Mouse (Mus musculus) liver, embryonic 15.5 days (tissue): ENCODE results near the gene 2010111I01Rik. TPM values are rescaled to one million over a fixed set of nuclear protein-coding genes. Genes with fewer than 3 reads are reported as not detected.
"Not testable (repeated sequence)": the region's sequence is repeated elsewhere in the genome, so short reads cannot be mapped to it uniquely, and the experiment has no call there.

Experiments used
- ATAC-seq: fragments of 200-750 bp; cut with Nextera tagmentation; 2 replicates; pipeline ENCODE4 v1.8.0; 2017; ENCODE audit warnings: moderate number of reproducible peaks, mild to moderate bottlenecking, moderate library complexity; ENCODE audit not compliant: insufficient read depth
- H3K27ac ChIP-seq: fragments of 300-500 bp; sonication (generic); replicated peaks from 2 replicates; pipeline ENCODE4 v1.5.1; 2015; ENCODE audit warnings: mild to moderate bottlenecking, inconsistent platforms
- H3K27me3 ChIP-seq: fragments of 300-500 bp; sonication (generic); 2 replicates; pipeline ENCODE4 v1.6.1; 2015; ENCODE audit warnings: mild to moderate bottlenecking, inconsistent platforms
- H3K36me3 ChIP-seq: fragments of 300-500 bp; sonication (generic); replicated peaks from 2 replicates; pipeline ENCODE4 v1.6.1; 2015; ENCODE audit warnings: moderate library complexity, mild to moderate bottlenecking, inconsistent platforms
- H3K4me1 ChIP-seq: fragments of 300-500 bp; sonication (generic); replicated peaks from 2 replicates; pipeline ENCODE4 v1.6.1; 2015; ENCODE audit warnings: inconsistent platforms
- H3K4me2 ChIP-seq: fragments of 300-500 bp; sonication (generic); 2 replicates; pipeline ENCODE4 v1.6.1; 2015; ENCODE audit warnings: moderate library complexity, mild to moderate bottlenecking, inconsistent platforms
- H3K4me3 ChIP-seq: fragments of 300-500 bp; sonication (generic); replicated peaks from 2 replicates; pipeline ENCODE4 v1.5.1; 2015; ENCODE audit warnings: mild to moderate bottlenecking, inconsistent platforms
- H3K9ac ChIP-seq: fragments of 300-500 bp; sonication (generic); 2 replicates; pipeline ENCODE4 v1.6.1; 2015; ENCODE audit warnings: moderate library complexity, mild to moderate bottlenecking, inconsistent platforms
- H3K9me3 ChIP-seq: fragments of 300-500 bp; sonication (generic); replicated peaks from 2 replicates; pipeline ENCODE4 v1.6.1; 2016; ENCODE audit warnings: inconsistent platforms
- WGBS: fragments of 180-500 bp; shearing (Covaris S2); methylation state at CpG from one replicate; pipeline ENCODE4 v1.1.7; 2015; ENCODE audit warnings: mixed read lengths; ENCODE audit not compliant: insufficient replicate concordance; 5-methylcytosine and 5-hydroxymethylcytosine counted together
- polyA plus RNA-seq: library from polyadenylated mRNA; unstranded; fragments of >200 nt; fragmentation: Nextera tagmentation; extraction: Ambion mirVana; gene quantifications from 2 replicates; pipeline ENCODE4 v1.2.1, GENCODE M21; 2015

The 2010111I01Rik gene
- polyA plus RNA-seq, 1 experiment from 2014 or later, result 14.6 TPM

DNA sequence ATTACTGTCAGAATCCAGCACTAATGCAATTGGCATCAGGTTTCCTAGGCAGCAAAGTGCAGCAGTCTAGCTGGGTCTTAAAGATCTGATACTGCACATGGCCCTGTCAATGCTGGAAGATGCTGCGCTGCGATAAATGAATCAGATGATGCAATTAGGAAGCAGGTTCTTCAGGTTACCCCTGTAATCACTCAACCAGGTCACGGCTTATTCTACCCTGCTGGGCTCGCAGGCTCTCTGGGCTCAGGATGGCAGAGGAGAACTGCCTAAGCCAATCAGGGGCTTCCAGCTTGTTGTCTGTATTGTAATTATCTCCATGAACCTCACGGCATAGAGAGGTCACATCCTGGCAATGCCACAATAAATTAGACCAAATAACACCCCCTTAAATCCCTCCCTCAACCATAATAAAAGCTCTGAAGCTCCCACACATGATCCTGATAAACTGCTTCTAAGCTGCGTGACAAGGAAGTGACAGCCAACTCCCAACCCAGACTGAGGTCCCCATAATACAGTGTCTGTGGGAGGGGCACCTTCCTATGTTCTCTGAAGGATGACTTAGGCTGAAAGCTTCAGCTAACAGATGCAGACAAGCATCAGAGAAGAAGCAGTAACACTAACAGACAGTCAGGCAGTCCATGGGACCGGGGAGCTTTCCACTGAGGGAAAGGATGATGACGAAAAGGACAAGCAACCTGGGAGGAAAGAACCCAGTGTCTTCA, 372.7 kb downstream of the 2010111I01Rik start:
- Histone ChIP-seq H3K36me3 (no peaks in the 10 kb centered on the region), H3K4me2 (no peak overlapping the region), H3K4me1 (no peaks in the 10 kb centered on the region), H3K4me3 (no peak overlapping the region), H3K9ac (no peak overlapping the region), H3K27ac (no peak overlapping the region), H3K27me3 (no peaks in the 10 kb centered on the region), H3K9me3 (no peaks in the 10 kb centered on the region)
- 68% methylated on average over 8 of the region's 8 CpGs for WGBS
- ATAC-seq, result no peak

GRCm38 (mm10) chr13:63339946-63340345, 375.3 kb downstream of the 2010111I01Rik start:
- Histone ChIP-seq H3K27ac (no peak overlapping the region), H3K4me3 (no peak overlapping the region), H3K9me3 (no peaks in the 10 kb centered on the region), H3K4me2 (no peak overlapping the region), H3K4me1 (no peaks in the 10 kb centered on the region), H3K36me3 (no peaks in the 10 kb centered on the region), H3K27me3 (no peaks in the 10 kb centered on the region), H3K9ac (no peak overlapping the region)
- ATAC-seq, result no peak
- 76% methylated on average over 4 of the region's 4 CpGs for WGBS

GRCm38 (mm10) chr13:63342781-63343180, 378.1 kb downstream of the 2010111I01Rik start:
- Histone ChIP-seq H3K4me1 (no peaks in the 10 kb centered on the region), H3K4me2 (no peak overlapping the region), H3K9me3 (no peaks in the 10 kb centered on the region), H3K4me3 (no peak overlapping the region), H3K36me3 (no peaks in the 10 kb centered on the region), H3K27me3 (no peaks in the 10 kb centered on the region), H3K27ac (no peak overlapping the region), H3K9ac (no peak overlapping the region)
- 77% methylated on average over 2 of the region's 2 CpGs for WGBS
- ATAC-seq, result no peak

- Histone ChIP-seq H3K4me2 (no peak overlapping the region), H3K36me3 (no peaks in the 10 kb centered on the region), H3K9me3 (no peaks in the 10 kb centered on the region), H3K9ac (no peak overlapping the region), H3K4me1 (0 out of 2 replicates have a peak, but pooled peaks cover 4% of the 10 kb centered on the region), H3K4me3 (no peak overlapping the region), H3K27me3 (no peaks in the 10 kb centered on the region), H3K27ac (no peak overlapping the region)
- WGBS, result 79% methylated on average over 3 of the region's 3 CpGs
- no peak for ATAC-seq
These were observed 379.8 kb downstream of the 2010111I01Rik start for GRCm38 (mm10) chr13:63344481-63344880.

- Histone ChIP-seq H3K27ac (no peak overlapping the region), H3K9ac (no peak overlapping the region), H3K9me3 (no peaks in the 10 kb centered on the region), H3K27me3 (no peaks in the 10 kb centered on the region), H3K4me3 (no peak overlapping the region), H3K36me3 (no peaks in the 10 kb centered on the region), H3K4me2 (no peak overlapping the region), H3K4me1 (0 out of 2 replicates have a peak, but pooled peaks cover 4% of the 10 kb centered on the region)
- WGBS, result 64% methylated on average over 5 of the region's 5 CpGs
- ATAC-seq, result no peak
These were observed 381.0 kb downstream of the 2010111I01Rik start for GRCm38 (mm10) chr13:63345476-63346225.

DNA sequence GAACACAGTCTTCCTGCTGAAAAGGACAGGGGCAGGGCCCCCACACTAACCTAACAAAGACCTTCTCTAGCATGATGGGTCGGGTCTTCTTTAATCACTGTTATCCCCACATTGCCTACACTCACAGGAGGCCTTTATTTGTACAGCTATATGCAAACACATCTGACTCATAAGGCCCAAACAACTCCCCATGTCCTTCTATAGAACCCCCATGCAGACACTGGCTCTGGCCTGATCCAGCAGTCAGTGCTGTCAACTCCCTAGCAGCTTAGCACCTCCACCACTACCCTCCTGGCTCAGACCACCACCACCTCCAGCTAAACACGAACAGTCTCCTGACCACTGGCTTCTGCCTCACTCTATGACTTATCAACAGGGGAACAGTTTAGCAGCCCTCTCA, 382.9 kb downstream of the 2010111I01Rik start:
- no peak for ATAC-seq
- H3K4me3 ChIP-seq, result no peak overlapping the region
- H3K36me3 ChIP-seq, result no peaks in the 10 kb centered on the region
- no peak overlapping the region for H3K27ac ChIP-seq
- 78% methylated on average over 2 of the region's 2 CpGs for WGBS
- H3K4me1 ChIP-seq, result 0 out of 2 replicates have a peak, but pooled peaks cover 4% of the 10 kb centered on the region
- H3K9ac ChIP-seq, result no peak overlapping the region
- no peaks in the 10 kb centered on the region for H3K9me3 ChIP-seq
- no peaks in the 10 kb centered on the region for H3K27me3 ChIP-seq
- H3K4me2 ChIP-seq, result no peak overlapping the region

DNA sequence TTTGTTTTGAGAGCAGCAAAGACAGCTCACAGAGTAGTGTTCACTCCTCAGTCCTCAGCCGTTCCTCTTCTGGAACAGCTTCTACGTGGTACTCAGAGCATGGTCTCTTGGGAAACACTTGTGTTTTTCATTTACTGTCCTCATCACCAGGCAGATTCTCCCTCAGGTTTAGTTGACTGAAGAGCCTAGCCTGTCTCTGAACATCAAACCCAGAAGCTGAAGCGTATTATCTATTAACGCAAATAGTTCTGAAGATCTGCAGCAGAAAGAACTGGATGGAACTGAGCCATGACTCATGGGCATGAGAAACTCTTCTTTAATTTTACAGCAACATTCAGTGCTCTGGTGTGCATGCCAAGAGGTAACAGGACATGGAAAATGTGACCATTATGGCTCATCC, 385.4 kb downstream of the 2010111I01Rik start:
- ATAC-seq, result no peak
- Histone ChIP-seq H3K27me3 (no peaks in the 10 kb centered on the region), H3K4me2 (no peak overlapping the region), H3K27ac (no peak overlapping the region), H3K9ac (no peak overlapping the region), H3K9me3 (no peaks in the 10 kb centered on the region), H3K36me3 (no peaks in the 10 kb centered on the region), H3K4me3 (no peak overlapping the region), H3K4me1 (0 out of 2 replicates have a peak, but pooled peaks cover 4% of the 10 kb centered on the region)
- 84% methylated on average over 4 of the region's 4 CpGs for WGBS

GRCm38 (mm10) chr13:63353312-63353711, 388.6 kb downstream of the 2010111I01Rik start:
- not testable (repeated sequence) for H3K9me3 ChIP-seq, ATAC-seq, H3K9ac ChIP-seq, H3K36me3 ChIP-seq, H3K4me1 ChIP-seq, H3K4me2 ChIP-seq, H3K27me3 ChIP-seq, H3K4me3 ChIP-seq, H3K27ac ChIP-seq
- 69% methylated on average over 4 of the region's 4 CpGs for WGBS

- ATAC-seq, result no peak
- no peak overlapping the region for H3K9ac ChIP-seq
- no peak overlapping the region for H3K4me2 ChIP-seq
- H3K36me3 ChIP-seq, result no peaks in the 10 kb centered on the region
- no peak overlapping the region for H3K27ac ChIP-seq
- H3K4me3 ChIP-seq, result no peak overlapping the region
- H3K27me3 ChIP-seq, result no peaks in the 10 kb centered on the region
- H3K9me3 ChIP-seq, result no peaks in the 10 kb centered on the region
- 83% methylated on average over 4 of the region's 4 CpGs for WGBS
- H3K4me1 ChIP-seq, result no peaks in the 10 kb centered on the region
These were observed 391.4 kb downstream of the 2010111I01Rik start for GRCm38 (mm10) chr13:63356101-63356500.

DNA sequence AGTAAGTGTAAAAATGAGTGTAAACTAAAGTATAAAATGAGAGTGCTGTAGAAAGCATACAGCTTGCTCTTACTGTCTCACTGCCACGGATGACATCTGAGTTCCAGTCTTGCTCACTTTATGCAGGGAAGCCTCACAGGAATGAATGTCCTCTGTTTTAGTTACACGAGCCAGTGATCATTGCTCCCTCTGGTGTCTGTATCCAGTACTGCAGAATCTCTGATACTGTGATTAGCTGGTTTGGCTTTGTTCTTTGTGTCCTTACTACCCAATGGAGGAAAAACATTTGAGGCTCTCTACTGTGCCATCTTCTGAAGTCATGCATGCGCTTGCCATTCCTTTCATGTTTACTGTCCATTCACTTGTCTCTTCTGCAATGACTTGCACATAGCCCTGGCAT, 391.9 kb downstream of the 2010111I01Rik start:
- 0 out of 2 replicates have a peak, but pooled peaks cover under 1% of the 10 kb centered on the region for H3K4me1 ChIP-seq
- no peak for ATAC-seq
- no peak overlapping the region for H3K27ac ChIP-seq
- H3K27me3 ChIP-seq, result no peaks in the 10 kb centered on the region
- H3K9ac ChIP-seq, result no peak overlapping the region
- no peaks in the 10 kb centered on the region for H3K9me3 ChIP-seq
- WGBS, result 26% methylated on average over 3 of the region's 3 CpGs
- no peak overlapping the region for H3K4me2 ChIP-seq
- no peaks in the 10 kb centered on the region for H3K36me3 ChIP-seq
- no peak overlapping the region for H3K4me3 ChIP-seq

DNA sequence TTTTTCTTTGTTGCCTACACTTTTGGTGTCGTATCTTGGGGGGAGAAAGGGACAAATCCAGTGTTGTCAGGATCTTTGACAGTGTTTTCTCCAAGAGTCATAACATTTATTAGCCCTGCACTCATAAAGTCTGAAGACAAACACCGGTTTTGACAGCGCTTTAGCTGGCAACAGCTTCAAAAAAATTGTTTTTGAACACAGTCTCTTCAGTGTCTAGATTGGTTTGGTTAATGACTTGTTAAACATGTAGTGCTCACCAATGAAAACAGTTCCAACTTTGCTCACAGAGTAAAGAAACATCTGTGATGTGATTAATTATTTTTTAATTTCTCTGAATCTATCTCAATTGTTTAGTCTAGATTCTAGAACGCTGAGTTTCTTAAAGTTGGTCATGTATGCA, 394.7 kb downstream of the 2010111I01Rik start:
- Histone ChIP-seq H3K27me3 (no peaks in the 10 kb centered on the region), H3K9ac (no peak overlapping the region), H3K9me3 (no peaks in the 10 kb centered on the region), H3K4me1 (0 out of 2 replicates have a peak, but pooled peaks cover 3% of the 10 kb centered on the region), H3K36me3 (no peaks in the 10 kb centered on the region), H3K27ac (no peak overlapping the region), H3K4me2 (no peak overlapping the region), H3K4me3 (no peak overlapping the region)
- ATAC-seq, result no peak
- WGBS, result 80% methylated on average over 4 of the region's 4 CpGs
